Mouse (Mus musculus) mesoderm, embryonic 11.5 days (tissue): ENCODE results near the gene Ppm1e.

ENCODE experiments used
- DNase-seq: peaks from one replicate; pipeline ENCODE4 v3.0.0-alpha.2; 2012; ENCODE audit warnings: low read depth, low spot score

Ppm1e gene

DNA sequence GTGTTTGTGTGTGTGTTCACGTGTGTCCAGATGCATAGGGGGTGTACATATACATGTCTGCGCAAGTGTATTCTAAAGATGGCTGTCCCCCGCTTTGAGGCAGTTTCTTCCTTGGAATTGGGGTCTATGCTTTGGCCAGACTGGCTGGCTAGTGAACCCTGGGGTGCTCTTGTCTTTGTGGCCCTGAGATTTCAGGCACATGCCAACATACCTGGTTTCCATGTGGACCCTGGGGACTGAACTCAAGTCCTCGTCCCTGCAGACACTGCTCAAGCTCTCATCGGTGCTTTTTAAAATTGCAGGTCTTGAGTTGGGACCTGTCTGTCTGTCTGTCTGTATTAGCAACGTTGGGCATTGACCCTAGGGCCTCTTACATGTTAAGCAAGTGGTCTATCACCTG is 105.5 kb downstream of the Ppm1e start:
- DNase-seq: no peak

DNA sequence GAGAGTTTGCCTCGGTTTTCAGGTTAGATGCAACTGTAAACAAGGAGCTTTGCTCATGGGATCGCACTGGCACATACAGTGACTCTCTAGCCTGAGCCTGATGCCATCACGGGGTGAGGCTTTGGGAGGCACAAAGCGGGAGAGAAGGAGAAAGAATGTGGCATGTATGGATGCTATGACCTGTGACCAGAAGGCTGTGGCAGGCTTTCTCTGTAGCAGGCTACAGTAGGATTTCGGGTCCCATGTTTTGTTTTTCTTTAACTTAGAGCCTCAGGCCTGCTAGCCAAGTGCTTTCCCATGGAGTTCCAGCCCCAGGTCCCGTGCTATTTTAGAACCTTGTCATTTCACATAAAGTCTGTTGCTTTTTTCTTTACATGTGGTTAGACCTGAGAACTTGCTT is 108.7 kb downstream of the Ppm1e start:
- DNase-seq: no peak

DNA sequence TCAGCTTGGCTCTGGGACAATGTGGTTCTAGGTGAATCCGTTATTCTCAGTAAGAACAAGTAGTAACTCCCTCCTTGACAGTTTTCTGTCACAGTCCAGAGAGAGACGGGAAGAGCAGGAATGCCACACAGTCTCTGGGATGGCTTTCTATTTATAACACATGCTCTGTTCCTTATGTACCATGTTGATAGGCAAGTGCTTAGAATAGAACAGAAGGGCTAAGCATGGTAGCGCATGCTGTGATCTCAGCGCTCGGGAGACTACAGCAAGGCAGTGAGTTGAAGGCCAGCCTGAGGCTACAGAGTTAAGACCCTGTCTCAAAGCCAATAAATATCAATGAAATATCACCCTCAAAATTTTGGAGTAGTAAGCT is 111.3 kb downstream of the Ppm1e start:
- DNase-seq: no peak

DNA sequence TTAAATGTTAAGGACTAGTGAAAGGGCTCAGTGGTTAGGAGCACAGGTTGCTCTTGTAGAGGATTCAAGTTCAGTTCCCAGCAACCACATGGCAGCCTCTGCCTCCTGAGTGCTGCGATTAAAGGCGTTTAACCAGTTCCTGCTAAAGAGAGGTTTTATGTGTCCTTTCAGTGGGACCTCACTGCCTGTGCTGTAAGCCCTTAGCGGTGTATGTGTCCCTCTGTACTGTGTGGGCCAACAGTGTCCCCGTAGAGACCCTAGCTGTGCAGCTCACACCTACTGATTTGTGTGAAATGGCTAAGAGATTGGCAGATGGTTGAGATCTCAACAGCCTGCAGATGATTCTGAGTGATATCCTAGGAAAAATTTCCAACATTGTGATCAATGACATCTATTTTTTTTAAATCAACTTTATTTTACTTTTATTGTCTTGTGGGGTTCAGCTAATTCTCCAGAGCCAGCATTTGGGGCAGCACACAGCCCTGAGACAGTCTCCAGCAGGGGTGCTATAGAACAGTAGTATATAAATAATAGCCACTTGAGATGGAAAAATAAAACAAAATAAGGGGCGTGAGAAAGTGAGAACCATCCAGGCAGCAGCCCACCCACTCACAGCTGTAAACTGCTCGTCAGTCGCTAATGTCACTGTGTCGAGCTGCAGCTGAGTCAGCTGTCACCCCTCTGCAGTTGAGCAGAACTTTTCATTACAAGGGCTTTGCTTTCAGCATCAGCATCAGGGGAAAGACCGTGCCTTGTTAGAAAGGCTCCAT is 111.9 kb downstream of the Ppm1e start:
- DNase-seq: no peak

DNA sequence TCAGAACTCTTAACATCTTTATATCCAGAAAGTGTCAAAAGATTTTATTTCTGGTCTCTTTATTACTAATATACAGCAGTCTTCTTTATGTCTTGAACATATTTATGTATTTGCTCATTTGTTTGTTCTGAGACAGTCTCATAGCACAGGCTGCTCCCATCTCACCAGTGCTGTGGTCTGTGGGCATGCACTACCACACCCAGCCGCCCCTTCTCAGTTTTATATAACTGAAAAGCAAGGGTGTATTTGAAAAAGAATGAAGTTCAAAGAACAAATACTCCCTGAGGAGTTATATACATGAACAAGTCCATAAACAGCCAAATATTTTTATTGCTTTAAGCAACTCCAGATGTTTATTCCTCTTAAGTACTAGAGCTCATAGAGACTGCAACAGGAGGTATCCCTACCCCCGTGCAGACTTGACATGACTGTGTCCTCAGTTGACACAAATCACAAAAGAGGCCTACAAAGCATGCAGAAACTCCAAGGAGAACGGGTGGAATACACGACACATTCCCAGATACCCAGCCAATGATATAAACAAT is 112.6 kb downstream of the Ppm1e start:
- no peak for DNase-seq

DNA sequence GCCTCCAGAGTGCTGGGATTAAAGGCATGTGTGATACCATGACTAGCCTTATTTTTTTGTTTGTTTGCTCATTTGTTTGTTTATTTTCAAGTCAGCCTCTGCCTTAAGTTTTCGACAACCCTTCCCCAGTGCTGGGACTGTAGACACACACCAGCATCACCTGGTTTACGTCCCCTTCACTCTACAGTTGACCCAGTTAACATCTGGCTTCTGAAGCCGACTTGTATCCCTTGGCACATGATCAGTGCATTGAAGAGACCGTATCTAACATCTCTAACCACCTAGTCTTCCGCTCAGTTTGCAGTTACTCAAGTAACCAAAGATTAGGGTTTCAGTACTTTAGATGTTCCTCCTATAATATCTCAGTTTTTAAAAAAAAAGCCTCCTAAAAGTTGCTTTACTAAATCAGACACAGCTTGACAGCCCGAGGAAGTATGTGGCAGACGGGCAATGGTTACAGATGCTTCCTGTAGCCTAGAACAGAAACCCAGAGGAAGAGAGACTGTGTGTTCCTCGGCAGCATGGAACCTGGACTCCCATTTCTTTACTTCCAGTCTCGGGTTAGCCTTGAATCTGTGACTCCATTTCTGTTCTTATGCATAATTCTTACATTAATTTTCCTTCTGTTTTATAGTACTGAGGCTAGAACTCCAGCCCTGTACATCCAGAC is 113.5 kb downstream of the Ppm1e start:
- DNase-seq: no peak

DNA sequence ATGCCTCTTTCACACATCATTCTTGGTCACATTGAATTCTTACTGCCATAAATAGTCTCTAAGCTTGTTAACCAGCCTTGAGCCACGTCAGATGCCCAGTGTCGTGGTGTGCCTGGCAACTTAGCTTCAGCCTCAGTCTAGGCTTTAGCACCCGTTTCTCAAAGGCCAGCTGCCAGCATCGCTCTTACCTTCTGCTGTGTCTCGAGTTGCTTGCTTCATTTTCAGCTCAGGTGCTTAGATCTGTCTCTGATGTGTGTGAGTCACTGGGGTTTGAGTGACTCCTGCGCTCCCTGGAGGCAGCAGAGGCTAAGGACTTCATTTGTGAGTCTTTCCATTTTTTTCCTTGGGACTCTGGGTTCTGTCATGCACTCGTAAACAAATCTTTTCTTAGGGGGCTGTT is 117.6 kb downstream of the Ppm1e start:
- DNase-seq: no peak

DNA sequence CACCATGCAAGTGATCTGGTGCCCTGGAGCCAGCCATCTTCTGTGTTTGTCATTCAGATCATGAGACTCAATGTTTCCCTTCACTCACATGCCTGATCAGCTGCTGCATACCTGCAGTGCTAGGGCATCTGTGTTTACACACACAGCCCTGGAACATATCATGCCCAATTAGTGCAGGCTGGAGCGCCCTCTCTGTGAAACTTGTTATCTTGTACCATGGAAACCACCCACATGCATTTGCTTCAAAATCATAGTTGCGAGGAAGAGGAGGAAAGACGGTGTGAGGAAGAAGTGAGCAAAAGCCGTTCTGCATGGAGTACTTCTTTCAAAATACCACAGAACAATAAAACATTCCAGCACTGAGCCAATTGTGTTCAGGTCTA is 118.0 kb downstream of the Ppm1e start:
- DNase-seq: no peak

DNA sequence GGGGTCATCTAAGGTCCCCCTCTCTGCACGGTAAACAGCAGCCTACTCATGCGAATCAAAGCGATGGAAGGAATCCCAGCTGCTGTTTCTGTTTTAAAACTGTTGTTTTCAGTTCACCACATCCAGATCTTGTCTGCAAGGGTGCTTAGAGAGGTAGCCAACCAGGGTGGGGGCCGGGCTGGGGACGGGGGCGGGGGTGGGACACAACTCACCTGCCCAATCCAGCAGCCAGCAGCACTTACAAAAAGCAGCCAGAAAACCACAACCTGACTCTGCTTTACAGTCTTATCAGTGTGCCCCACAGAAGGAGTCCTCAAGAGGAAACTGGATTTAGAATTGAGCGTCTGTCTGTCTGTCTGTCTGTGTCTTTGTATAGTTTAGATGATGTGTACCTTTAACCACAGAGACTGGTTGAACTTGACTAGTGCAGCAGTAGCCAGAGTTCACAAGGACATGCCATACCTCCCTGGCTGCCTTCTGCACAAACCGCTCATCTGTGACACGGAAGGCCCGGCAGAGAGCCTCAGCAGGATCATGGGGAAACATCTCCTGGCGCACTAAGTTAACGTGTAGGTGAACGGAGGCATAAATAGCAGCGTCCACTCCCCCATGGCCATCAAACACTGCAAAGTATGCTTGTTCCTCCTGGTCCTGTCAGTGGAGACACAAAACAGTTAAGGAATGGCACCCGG is 118.5 kb downstream of the Ppm1e start:
- no peak for DNase-seq

DNA sequence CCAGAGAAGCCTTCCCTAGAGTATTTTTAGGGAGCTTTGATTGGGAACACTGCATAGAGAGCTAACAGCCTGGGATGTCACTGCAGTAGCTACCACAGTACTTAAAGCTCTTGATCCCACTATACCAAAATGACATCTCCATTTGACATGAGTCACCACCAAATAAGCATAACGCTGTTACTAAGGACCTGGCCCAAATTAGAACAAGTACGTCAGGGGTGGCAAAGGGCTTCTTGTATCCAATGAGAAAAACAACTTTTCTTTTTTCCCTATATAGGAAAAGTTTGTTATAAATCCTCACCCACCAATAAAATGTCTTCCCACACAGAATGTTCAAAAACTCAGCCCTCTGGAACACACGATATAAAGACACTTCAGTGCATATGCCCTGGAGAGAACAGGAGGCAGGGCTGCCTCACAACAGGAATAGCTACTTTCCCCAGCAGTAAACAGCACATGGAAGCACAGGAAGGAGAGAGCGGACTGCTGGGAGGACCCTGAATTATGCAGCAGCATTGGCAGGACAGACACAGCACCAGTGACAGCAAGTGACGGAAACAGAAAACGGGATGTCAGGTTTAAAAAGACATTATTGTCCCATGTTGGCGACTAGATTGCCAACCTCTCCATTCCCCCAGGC is 119.8 kb downstream of the Ppm1e start:
- DNase-seq: no peak

DNA sequence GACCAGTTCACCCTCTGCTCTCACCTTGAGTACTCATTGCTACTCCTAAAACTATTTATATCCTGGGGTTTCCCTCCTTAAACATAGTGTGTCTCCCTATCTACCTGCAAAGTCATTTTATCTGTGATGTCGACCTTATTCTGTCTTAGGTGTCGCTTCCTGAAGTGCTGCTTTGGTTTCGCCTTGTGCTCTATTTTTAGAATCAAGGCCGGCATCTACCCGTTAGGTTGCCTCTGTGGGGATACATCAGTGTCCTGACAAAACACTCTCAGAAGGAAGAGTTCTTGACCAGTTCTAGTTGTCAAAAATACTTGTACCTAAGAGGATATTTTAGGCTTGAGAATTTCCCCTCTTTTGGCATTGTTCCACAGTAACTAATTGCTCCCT is 123.3 kb downstream of the Ppm1e start:
- no peak for DNase-seq

DNA sequence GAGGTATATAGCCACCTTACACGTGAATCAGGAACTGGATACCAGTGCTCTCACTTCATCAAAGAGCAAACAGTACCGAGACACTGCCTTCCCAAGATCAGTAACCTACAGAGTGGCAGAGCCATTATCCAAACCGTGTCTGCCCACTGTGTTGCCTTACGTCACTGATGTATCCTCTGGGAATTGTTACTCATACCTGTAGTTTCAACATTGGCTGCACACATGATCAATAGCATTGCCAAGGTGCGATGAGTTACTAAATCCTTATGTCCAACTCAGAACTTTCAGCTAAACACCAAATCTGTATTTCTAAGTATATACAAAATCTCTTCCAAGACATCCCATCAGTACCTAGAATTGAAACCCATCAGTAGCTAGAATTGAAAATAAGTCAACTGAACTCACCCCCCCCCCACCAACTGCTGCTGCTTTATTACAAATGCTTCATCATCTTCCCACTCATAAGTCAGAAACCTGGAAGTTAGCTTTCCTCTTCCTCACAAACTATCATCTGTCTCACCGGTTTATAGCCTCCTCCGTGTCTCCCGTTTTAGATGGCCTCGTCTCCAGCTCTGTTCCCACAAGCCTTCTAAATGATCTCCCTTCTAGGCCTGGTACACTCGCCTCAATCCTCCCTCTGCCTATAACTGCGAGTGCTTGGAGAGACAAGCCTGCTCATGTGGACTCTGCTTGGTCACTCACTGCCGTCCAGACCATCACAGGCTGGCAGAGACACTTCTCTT is 123.9 kb downstream of the Ppm1e start:
- no peak for DNase-seq

DNA sequence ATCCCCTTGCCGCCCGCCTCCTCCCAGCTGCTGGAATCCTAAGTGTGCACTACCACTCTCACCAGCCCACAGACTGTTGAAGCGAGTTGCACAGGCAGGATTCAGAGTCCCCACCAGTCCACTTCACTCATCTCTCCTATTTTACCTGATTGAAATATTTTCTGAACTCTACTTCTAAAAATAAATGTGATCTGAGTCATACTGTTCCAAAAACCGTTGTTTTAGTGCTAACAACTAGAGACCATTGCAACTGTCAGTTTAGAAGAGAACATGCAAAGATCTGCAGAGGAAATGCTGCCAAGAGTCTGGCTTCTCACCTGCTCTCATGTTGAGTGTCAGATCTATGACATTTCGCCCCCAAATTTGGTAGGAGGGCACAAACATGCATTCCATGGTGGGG is 125.4 kb downstream of the Ppm1e start:
- no peak for DNase-seq

DNA sequence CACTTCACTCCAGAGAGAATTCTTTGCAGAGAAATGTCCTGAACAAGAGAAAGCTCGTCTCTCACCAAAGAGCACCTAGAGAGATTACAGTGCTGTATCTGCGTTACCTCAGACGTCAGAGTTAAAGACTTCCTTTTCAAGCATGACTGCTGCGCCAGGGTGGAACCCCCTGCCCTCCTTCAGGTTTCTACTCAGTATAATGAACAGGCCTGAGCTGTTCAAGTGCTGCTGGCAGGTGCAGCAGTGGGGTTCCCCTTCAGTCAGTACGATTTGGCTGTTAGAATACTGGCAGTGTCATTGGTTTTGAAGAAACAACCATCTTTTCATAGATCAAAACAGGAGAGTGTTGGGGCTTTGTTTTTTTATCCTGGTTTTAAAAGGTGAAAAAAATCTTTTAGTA is 131.8 kb downstream of the Ppm1e start:
- no peak for DNase-seq

DNA sequence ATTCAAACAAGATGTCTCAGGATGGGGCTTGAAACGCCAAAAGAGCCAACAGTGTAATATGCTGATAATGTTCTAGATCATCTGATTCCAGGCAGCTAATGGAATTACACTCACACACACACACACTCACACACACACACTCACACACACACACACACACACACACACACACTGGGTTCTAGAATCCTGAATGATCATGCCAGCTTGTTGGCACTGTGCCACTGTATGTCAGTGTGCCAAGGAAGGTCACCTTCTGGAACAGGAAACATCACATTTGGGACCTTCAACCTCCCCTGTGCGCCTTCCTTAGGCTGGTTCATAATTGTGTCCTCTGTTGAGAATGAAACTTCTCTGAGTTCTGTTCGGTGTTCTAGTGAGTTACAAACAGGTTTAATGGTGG is 136.1 kb downstream of the Ppm1e start:
- DNase-seq: no peak

DNA sequence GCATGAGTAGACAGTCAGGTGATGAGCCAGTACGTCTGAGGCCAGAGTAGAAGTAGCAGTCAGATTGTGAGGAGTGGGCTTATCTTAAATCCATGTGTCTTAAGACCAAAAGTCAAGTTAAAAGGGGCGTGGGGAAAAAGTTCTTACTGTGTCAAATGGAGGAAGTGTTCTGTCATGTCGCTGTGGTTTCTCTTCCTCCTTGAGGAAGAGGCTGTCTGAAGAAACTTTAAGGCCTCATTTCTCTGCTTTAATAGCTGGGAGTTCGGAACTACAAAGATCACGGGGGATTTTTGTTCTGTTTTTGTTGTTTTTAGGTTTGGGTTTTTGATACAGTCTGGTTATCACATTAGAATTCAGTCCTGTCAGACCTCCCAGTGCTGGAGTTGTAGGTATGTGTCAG is 146.5 kb downstream of the Ppm1e start:
- DNase-seq: no peak
